Mouse (Mus musculus): ENCODE data around the gene Zbed6. TPM values are rescaled to one million over a fixed set of nuclear protein-coding genes. Genes with fewer than 3 reads are reported as not detected.

Zbed6 gene
- polyA plus RNA-seq, 1 experiment from 2014 or later: not detected

DNA sequence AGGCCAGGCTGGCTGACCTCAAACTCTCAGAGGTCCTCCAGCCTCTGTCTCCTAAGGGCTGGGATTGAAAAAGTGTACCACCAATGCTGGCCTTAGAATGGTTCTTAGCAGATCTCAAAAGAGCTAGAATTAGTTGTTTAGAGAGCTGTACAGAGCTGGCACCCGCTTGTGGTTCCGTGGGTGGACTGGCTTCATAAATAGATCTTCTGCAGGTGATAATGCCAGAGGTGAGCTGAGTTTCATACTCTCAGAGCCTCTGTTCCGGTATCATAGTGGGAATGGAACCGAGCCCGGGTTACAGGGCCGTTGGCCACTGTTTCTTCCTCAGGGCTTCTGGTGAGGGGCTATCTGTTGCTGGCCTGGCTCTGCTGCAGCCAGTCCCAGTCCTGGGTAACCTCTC, 30.4 kb upstream of the Zbed6 start:
- no peak overlapping the region for H3K9ac ChIP-seq (replicated peaks; ENCODE audit: low read depth, low read length)
- H3K4me3 ChIP-seq (replicated peaks; ENCODE audit: low read length): no peak overlapping the region
- H3K9me3 ChIP-seq (ENCODE audit: control insufficient read depth, low read length): no peaks in the 10 kb centered on the region
- WGBS: 93% methylated on average over 6 of the region's 6 CpGs
- no peak for ATAC-seq
- H3K36me3 ChIP-seq (ENCODE audit: control insufficient read depth, insufficient read depth): no peaks in the 10 kb centered on the region
- H3K27me3 ChIP-seq (replicated peaks; ENCODE audit: control insufficient read depth, insufficient read depth, low read length): no peaks in the 10 kb centered on the region
- no peak overlapping the region for H3K4me2 ChIP-seq (ENCODE audit: low read length)
- no peak overlapping the region for H3K27ac ChIP-seq (ENCODE audit: low read length)
- H3K4me1 ChIP-seq (replicated peaks; ENCODE audit: control insufficient read depth, insufficient read depth, low read length): peaks cover 6% of the 10 kb centered on the region

DNA sequence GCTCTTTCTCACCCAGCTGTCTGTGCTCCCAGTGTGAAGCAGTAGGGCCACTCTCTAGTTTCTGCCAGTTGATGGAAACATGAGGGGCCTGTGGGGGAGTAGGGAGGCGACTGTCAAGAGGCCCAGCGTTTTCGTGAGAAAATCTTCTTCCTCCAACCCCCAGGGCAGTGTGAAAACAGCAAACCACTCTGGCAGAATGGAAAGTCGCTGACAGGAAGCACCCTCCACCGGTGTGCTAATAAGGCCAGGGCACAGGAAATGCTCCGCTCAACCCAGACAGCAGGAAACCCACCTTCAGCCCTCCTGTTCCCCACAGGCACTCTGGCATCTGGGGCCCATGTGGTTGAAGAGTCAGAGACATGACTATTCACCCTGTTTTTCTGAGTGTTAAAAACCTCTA, 29.2 kb upstream of the Zbed6 start, which contains the start of gene Lax1:
TSS of gene Lax1 (minus strand) at position 212 of the 400 bp plus-strand sequence.
- H3K9ac ChIP-seq (replicated peaks; ENCODE audit: low read depth, low read length): no peak within 1 kb of the TSS
- no peaks in the 10 kb centered on the region for H3K27me3 ChIP-seq (replicated peaks; ENCODE audit: control insufficient read depth, insufficient read depth, low read length)
- H3K27ac ChIP-seq (ENCODE audit: low read length): no peak within 1 kb of the TSS
- ATAC-seq: no peak
- H3K9me3 ChIP-seq (ENCODE audit: control insufficient read depth, low read length): no peaks in the 10 kb centered on the region
- H3K4me1 ChIP-seq (replicated peaks; ENCODE audit: control insufficient read depth, insufficient read depth, low read length): no peaks in the 10 kb centered on the region
- no peaks in the 10 kb centered on the region for H3K36me3 ChIP-seq (ENCODE audit: control insufficient read depth, insufficient read depth)
- no peak within 1 kb of the TSS for H3K4me2 ChIP-seq (ENCODE audit: low read length)
- H3K4me3 ChIP-seq (replicated peaks; ENCODE audit: low read length): no peak within 1 kb of the TSS
- 75% methylated on average over 6 of the region's 6 CpGs for WGBS

DNA sequence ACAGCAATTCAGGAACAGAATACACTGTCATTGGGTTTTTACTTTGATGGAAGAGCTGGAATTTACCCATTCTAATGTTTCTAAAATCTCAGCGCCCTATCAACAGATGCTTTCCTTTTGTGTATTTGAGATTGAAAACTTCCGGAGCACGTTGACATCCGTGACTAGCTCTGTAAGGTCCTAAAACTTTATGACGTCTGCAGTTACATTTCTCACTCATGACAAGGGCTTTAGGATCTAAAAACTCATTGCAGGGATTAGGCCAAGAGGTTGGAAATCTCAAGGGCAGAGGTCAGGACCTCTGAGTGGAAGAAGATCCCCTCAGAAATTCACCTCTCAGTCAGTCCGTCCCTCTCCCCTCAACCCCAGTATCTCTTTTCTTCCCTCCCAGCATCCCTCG, 27.6 kb upstream of the Zbed6 start:
- Histone ChIP-seq H3K27ac (ENCODE audit: low read length) (no peak overlapping the region), H3K9me3 (ENCODE audit: control insufficient read depth, low read length) (no peaks in the 10 kb centered on the region; the same call in 1 of the 2 replicates), H3K36me3 (ENCODE audit: control insufficient read depth, insufficient read depth) (no peaks in the 10 kb centered on the region), H3K9ac (replicated peaks; ENCODE audit: low read depth, low read length) (no peak overlapping the region), H3K4me2 (ENCODE audit: low read length) (no peak overlapping the region), H3K4me1 (replicated peaks; ENCODE audit: control insufficient read depth, insufficient read depth, low read length) (no peaks in the 10 kb centered on the region), H3K4me3 (replicated peaks; ENCODE audit: low read length) (no peak overlapping the region), H3K27me3 (replicated peaks; ENCODE audit: control insufficient read depth, insufficient read depth, low read length) (no peaks in the 10 kb centered on the region)
- 80% methylated on average over 7 of the region's 7 CpGs for WGBS
- ATAC-seq: no peak

DNA sequence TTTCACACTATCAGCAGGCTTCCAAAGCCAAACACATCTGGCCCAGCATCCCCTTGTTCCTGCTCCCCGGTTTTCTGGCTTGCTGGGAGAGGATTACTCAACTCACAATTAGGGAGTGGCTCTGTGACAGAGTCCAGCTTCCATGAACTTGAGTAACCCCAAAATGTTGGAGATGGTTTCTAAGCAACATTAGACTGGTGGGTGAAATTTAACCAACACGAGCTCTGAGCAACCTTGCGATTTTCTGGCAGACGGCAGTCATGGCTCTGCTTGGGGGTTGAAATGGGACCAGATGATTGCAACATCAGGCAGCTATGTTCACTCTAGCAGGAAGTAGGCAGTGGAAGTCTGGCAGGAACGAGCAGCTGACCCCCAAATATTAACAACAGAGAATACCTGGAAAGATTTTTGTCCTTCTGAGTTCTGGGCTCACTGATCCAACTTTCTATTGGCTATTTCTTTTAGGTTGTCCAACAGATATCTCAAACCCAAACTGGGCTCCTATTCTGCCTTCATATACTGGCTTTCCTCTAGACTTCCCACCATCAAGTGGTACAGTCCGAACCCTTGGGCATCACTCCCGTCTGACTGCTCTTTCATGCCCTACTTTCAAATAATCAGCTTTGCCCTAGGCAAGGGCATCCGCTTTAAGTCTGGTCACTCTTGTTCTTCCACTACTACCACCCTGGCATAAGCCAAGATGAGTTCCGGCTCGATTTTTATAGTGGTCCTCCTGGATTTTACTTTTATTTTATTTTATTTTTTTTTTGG, 25.2 kb upstream of the Zbed6 start:
- no peak for ATAC-seq
- H3K4me1 ChIP-seq (replicated peaks; ENCODE audit: control insufficient read depth, insufficient read depth, low read length): no peaks in the 10 kb centered on the region
- no peaks in the 10 kb centered on the region for H3K27me3 ChIP-seq (replicated peaks; ENCODE audit: control insufficient read depth, insufficient read depth, low read length)
- WGBS: 80% methylated on average over 10 of the region's 10 CpGs
- no peak overlapping the region for H3K27ac ChIP-seq (ENCODE audit: low read length)
- H3K36me3 ChIP-seq (ENCODE audit: control insufficient read depth, insufficient read depth): no peaks in the 10 kb centered on the region
- H3K9me3 ChIP-seq (ENCODE audit: control insufficient read depth, low read length): no peaks in the 10 kb centered on the region; the same call in 1 of the 2 replicates
- no peak overlapping the region for H3K4me2 ChIP-seq (ENCODE audit: low read length)
- H3K4me3 ChIP-seq (replicated peaks; ENCODE audit: low read length): no peak overlapping the region
- no peak overlapping the region for H3K9ac ChIP-seq (replicated peaks; ENCODE audit: low read depth, low read length)

DNA sequence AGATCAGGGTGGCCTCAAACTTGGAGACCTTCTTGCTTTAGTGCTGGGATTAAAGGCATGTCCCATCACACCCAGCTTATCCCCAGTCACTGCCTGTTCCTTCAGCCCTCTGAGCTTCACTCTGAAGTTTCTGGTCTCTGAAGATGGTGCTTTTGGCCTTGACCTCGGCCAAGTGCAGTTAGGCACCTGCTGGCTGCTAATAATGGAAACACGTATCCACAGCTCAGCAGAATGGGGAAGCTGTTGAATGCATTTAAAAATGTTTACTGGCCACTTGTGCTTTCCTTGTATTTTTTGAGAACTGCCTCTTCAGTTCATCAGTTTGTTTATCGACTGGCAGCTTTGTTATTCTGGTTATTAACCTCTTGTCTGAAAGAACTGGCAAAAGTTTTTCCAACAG, 11.1 kb upstream of the Zbed6 start:
- no peak for ATAC-seq
- no peaks in the 10 kb centered on the region for H3K4me1 ChIP-seq (replicated peaks; ENCODE audit: control insufficient read depth, insufficient read depth, low read length)
- H3K9ac ChIP-seq (replicated peaks; ENCODE audit: low read depth, low read length): no peak overlapping the region
- no peak overlapping the region for H3K4me2 ChIP-seq (ENCODE audit: low read length)
- no peaks in the 10 kb centered on the region for H3K27me3 ChIP-seq (replicated peaks; ENCODE audit: control insufficient read depth, insufficient read depth, low read length)
- WGBS: 73% methylated on average over 3 of the region's 3 CpGs
- no peaks in the 10 kb centered on the region for H3K36me3 ChIP-seq (ENCODE audit: control insufficient read depth, insufficient read depth)
- no peak overlapping the region for H3K27ac ChIP-seq (ENCODE audit: low read length)
- no peak overlapping the region for H3K4me3 ChIP-seq (replicated peaks; ENCODE audit: low read length)
- H3K9me3 ChIP-seq (ENCODE audit: control insufficient read depth, low read length): no peaks in the 10 kb centered on the region

DNA sequence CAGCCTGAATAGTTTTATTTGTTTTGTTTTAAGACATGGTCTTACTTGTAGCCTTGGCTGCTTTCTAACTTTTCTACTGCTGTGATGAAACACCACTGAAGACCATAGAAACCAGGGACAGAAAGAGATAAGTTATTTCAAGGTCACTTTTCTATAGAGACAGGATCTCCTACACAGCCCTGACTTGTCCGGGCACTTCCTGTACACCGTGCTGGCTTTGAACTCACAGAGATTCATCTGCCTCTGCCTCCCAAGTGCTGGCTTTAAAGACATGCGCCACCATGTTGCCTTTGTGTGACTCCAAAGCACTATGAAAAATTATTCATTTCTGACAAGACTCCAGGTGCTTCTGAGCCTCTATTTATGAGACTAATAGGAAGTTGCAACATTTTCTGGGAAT, 10.6 kb upstream of the Zbed6 start:
- Histone ChIP-seq H3K4me1 (replicated peaks; ENCODE audit: control insufficient read depth, insufficient read depth, low read length) (no peaks in the 10 kb centered on the region), H3K27me3 (replicated peaks; ENCODE audit: control insufficient read depth, insufficient read depth, low read length) (no peaks in the 10 kb centered on the region), H3K27ac (ENCODE audit: low read length) (no peak overlapping the region), H3K36me3 (ENCODE audit: control insufficient read depth, insufficient read depth) (no peaks in the 10 kb centered on the region), H3K4me2 (ENCODE audit: low read length) (no peak overlapping the region), H3K9ac (replicated peaks; ENCODE audit: low read depth, low read length) (no peak overlapping the region), H3K9me3 (ENCODE audit: control insufficient read depth, low read length) (no peaks in the 10 kb centered on the region), H3K4me3 (replicated peaks; ENCODE audit: low read length) (no peak overlapping the region)
- ATAC-seq: no peak
- 96% methylated on average over 3 of the region's 3 CpGs for WGBS

DNA sequence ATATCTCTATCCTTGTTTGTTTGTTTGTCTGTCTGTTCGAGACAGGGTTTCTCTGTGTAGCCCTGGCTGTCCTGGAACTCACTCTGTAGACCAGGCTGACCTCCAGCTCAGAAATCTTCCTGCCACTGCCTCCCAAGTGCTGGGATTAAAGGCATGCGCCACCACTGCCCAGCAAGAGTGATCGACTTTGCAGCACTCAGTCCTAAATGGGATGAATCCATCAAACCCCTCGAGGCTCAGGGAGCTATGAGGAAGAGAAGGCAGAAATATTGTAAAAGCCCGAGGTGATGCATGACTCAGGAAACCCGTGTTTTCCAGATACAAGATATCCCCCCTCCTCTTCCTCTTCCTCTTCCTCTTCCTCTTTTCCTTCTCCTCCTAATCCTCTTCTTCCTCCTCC, 10.1 kb upstream of the Zbed6 start:
- ATAC-seq: no peak
- Histone ChIP-seq H3K4me3 (replicated peaks; ENCODE audit: low read length) (no peak overlapping the region), H3K9ac (replicated peaks; ENCODE audit: low read depth, low read length) (no peak overlapping the region), H3K27me3 (replicated peaks; ENCODE audit: control insufficient read depth, insufficient read depth, low read length) (no peaks in the 10 kb centered on the region), H3K36me3 (ENCODE audit: control insufficient read depth, insufficient read depth) (no peaks in the 10 kb centered on the region), H3K27ac (ENCODE audit: low read length) (no peak overlapping the region), H3K4me2 (ENCODE audit: low read length) (no peak overlapping the region), H3K4me1 (replicated peaks; ENCODE audit: control insufficient read depth, insufficient read depth, low read length) (no peaks in the 10 kb centered on the region), H3K9me3 (ENCODE audit: control insufficient read depth, low read length) (no peaks in the 10 kb centered on the region)
- WGBS: 88% methylated on average over 6 of the region's 6 CpGs

DNA sequence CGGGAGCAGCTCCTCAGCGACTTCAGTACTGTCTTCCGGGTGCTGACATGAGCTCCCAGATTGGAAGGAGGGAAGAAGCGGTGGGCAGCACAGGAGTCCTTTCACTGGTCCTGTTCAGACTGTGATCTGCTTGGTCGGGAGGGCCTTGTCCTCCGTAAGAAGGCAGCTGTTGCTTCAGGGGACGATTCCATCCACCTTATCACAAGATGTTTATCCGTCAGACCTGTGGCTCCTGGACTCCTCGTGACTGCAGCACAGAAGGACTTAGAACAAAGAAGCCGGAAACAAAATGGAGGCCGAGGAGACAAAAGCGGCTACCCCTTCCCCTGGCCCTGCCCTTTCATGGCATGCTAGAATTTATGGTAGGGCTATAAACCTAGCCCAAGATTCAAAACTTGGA, 9.5 kb upstream of the Zbed6 start:
- no peaks in the 10 kb centered on the region for H3K27me3 ChIP-seq (replicated peaks; ENCODE audit: control insufficient read depth, insufficient read depth, low read length)
- H3K9ac ChIP-seq (replicated peaks; ENCODE audit: low read depth, low read length): no peak overlapping the region
- no peak overlapping the region for H3K4me3 ChIP-seq (replicated peaks; ENCODE audit: low read length)
- no peak overlapping the region for H3K27ac ChIP-seq (ENCODE audit: low read length)
- H3K4me2 ChIP-seq (ENCODE audit: low read length): no peak overlapping the region
- no peaks in the 10 kb centered on the region for H3K36me3 ChIP-seq (ENCODE audit: control insufficient read depth, insufficient read depth)
- no peaks in the 10 kb centered on the region for H3K4me1 ChIP-seq (replicated peaks; ENCODE audit: control insufficient read depth, insufficient read depth, low read length)
- no peaks in the 10 kb centered on the region for H3K9me3 ChIP-seq (ENCODE audit: control insufficient read depth, low read length)
- 82% methylated on average over 12 of the region's 12 CpGs for WGBS
- ATAC-seq: no peak

DNA sequence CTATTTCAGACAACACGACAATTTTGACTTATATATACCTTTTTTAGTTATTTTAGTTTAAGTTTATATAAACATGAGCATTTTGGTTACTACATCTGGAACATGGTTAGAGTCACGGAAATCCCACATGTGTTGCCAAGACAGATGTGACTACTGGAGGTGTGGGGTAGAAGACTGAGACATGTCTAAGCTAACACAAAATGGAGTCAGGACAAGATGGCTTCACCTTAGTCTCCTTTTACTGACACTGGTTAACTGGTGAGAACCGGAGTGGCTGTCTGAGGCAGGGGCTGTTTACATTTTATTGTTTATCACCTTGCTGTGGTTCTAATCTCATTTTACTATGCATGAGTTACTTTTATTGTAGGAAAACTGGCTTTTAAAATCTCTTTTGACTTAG, 7.9 kb upstream of the Zbed6 start:
- no peak overlapping the region for H3K9ac ChIP-seq (replicated peaks; ENCODE audit: low read depth, low read length)
- H3K36me3 ChIP-seq (ENCODE audit: control insufficient read depth, insufficient read depth): no peaks in the 10 kb centered on the region
- H3K27ac ChIP-seq (ENCODE audit: low read length): no peak overlapping the region
- H3K9me3 ChIP-seq (ENCODE audit: control insufficient read depth, low read length): no peaks in the 10 kb centered on the region
- H3K4me1 ChIP-seq (replicated peaks; ENCODE audit: control insufficient read depth, insufficient read depth, low read length): no peaks in the 10 kb centered on the region
- ATAC-seq: no peak
- WGBS: 93% methylated on average over 3 of the region's 3 CpGs
- no peak overlapping the region for H3K4me2 ChIP-seq (ENCODE audit: low read length)
- H3K4me3 ChIP-seq (replicated peaks; ENCODE audit: low read length): no peak overlapping the region
- no peaks in the 10 kb centered on the region for H3K27me3 ChIP-seq (replicated peaks; ENCODE audit: control insufficient read depth, insufficient read depth, low read length)

DNA sequence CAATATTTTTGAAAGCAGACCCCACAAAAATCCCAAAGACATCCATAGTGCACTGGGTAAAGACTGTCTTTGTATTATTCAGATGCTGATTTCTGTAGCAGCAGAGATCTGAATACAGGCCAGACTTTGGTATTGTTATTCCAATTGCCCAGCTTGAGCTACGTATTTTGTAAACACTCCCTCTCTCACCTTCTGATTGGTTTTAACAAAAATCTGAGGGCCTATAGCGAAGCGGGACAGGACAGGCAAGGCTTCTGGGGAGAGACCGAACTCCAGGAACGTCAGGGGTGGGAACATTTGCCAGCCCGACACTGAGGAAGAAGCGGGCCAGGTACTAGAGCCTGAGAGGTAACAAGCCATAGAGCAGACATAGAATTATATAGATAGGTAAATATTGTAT, 7.0 kb upstream of the Zbed6 start:
- H3K4me3 ChIP-seq (replicated peaks; ENCODE audit: low read length): no peak overlapping the region
- WGBS: 17% methylated on average over 7 of the region's 7 CpGs
- H3K9ac ChIP-seq (replicated peaks; ENCODE audit: low read depth, low read length): no peak overlapping the region
- H3K36me3 ChIP-seq (ENCODE audit: control insufficient read depth, insufficient read depth): no peaks in the 10 kb centered on the region
- H3K4me1 ChIP-seq (replicated peaks; ENCODE audit: control insufficient read depth, insufficient read depth, low read length): no peaks in the 10 kb centered on the region
- ATAC-seq: peak; percentile 31; the same call in 1 of the 2 replicates
- no peak overlapping the region for H3K27ac ChIP-seq (ENCODE audit: low read length)
- H3K9me3 ChIP-seq (ENCODE audit: control insufficient read depth, low read length): no peaks in the 10 kb centered on the region
- no peaks in the 10 kb centered on the region for H3K27me3 ChIP-seq (replicated peaks; ENCODE audit: control insufficient read depth, insufficient read depth, low read length)
- no peak overlapping the region for H3K4me2 ChIP-seq (ENCODE audit: low read length)
